Mouse (Mus musculus): ENCODE data around the gene Keap1.

DNA sequence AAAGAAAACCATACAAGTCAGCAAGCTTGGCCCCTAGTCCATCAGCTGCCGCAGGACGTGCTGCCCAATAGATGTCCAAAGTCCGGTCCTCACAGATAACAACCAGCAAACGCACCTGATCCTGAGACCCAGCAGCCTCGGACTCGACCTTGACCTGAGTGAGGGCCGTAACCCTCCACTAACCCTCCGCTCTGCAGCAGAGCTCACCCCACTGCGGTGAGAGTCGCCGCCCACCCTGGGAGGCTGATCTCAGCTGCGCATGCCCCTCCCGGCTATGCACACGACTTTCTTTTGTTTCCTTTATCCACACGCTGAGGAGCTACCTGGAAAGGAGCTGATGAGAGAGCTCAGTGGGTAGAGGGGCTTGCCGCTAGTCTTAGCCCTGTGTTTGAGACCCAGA is 11.8 kb downstream of the Keap1 start:
- TF ChIP-seq POLR2A (IDR thresholded peaks at IDR 0.05; ENCODE audit: borderline replicate concordance, control insufficient read depth, low read depth, low read length) (no peak), CTCF (IDR thresholded peaks at IDR 0.05; ENCODE audit: control insufficient read depth, insufficient read depth, low read length) (no peak)
